Mouse (Mus musculus) lung, adult 2 months (tissue): ENCODE results near the gene Defa36.
"Not testable (repeated sequence)": the region's sequence is repeated elsewhere in the genome, so short reads cannot be mapped to it uniquely, and the experiment has no call there.

Experiments used
- CTCF ChIP-seq: fragments of 200-500 bp; IDR thresholded peaks from 2 replicates; pipeline ENCODE4 v1.5.1; 2011; ENCODE audit warnings: mild to moderate bottlenecking, low read length, control low read depth; ENCODE audit not compliant: insufficient read depth
- POLR2A ChIP-seq: fragments of 200-500 bp; IDR thresholded peaks from 2 replicates; pipeline ENCODE4 v1.6.1; 2011; ENCODE audit warnings: low read depth, mild to moderate bottlenecking, control low read depth, low read length, borderline replicate concordance; ENCODE audit errors: extremely low read depth

GRCm38 (mm10) chr8:21378215-21378614 is 49.0 kb upstream of the Defa36 start, which contains the start of gene Defa2:
- TF ChIP-seq POLR2A, CTCF: not testable (repeated sequence)
